Mouse (Mus musculus) thymus, postnatal 10 days (tissue): ENCODE data around the gene Htr5a.

Source experiments
- DNase-seq, 2 experiments: peaks; one replicate each; pipeline ENCODE4 v3.0.0; 2021; ENCODE audit warnings: low spot score in 2 of 2

Htr5a gene

DNA sequence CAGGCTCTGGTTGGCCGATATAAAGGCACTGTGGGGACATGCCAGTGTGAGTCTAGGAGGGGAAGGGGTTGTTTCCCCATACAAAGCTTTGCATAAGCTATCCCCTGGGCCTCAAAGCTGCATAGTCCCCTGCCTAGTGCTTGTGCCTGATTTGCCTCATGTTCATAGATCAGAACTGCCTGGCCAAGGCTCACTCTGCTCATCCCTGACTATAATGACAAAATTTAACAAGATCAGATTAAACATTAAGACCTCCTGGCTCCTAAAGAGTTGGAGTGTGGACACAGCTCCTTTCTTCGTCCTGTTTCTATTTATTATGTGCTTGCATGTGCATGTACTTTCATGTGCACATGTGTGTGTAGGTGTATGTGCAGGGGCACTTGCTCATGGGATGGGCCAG is 39.3 kb downstream of the Htr5a start:
- no peak for DNase-seq

GRCm38 (mm10) chr5:27888080-27888479 is 46.1 kb downstream of the Htr5a start:
- DNase-seq = no peak

- DNase-seq = no peak
These were observed 54.0 kb downstream of the Htr5a start for GRCm38 (mm10) chr5:27895961-27896360.

DNA sequence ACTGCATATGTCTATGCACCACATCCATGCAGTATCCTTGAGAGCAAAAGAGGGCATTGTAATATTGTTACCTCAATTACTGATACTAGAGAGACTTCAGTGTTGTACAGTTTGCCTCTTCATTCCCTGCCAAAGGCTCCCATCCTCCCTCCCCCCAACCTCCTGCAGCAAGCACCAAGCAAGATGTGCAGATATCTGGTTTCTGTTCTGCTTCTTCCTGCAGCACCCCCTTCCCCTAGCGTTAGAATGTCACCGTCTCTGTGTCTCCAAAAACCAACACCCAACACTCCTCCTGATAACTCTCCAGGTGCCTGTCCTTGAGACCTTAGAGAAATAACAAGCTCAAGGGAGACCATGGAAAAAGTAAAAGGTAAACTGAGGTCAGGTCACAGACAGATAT is 57.8 kb downstream of the Htr5a start:
- DNase-seq = no peak

DNA sequence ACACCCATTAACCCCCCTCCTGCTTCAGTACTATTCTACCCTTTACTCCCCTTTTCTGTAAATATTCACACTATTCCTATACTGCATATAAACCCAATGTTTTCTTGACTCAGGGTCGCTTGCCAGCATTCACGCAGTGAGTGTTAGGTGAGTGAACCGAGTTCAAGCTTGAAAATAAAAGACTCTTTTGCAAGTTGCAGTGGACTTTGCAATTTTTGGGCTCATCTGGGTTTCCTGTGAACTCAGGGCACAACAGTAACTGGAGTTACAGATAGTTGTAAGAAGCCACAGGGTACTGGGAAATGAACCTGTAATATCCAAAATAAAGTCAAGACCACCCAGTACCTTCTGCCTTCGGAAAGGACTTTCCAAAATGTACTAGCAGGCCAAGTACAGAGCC is 58.2 kb downstream of the Htr5a start:
- DNase-seq = no peak
